Mouse (Mus musculus) kidney, postnatal 10 days (tissue): ENCODE data around the gene Gramd1a.

Source experiments
- DNase-seq: peaks from one replicate; pipeline ENCODE4 v3.0.0; 2021; ENCODE audit warnings: mixed read lengths

Gene Gramd1a

DNA sequence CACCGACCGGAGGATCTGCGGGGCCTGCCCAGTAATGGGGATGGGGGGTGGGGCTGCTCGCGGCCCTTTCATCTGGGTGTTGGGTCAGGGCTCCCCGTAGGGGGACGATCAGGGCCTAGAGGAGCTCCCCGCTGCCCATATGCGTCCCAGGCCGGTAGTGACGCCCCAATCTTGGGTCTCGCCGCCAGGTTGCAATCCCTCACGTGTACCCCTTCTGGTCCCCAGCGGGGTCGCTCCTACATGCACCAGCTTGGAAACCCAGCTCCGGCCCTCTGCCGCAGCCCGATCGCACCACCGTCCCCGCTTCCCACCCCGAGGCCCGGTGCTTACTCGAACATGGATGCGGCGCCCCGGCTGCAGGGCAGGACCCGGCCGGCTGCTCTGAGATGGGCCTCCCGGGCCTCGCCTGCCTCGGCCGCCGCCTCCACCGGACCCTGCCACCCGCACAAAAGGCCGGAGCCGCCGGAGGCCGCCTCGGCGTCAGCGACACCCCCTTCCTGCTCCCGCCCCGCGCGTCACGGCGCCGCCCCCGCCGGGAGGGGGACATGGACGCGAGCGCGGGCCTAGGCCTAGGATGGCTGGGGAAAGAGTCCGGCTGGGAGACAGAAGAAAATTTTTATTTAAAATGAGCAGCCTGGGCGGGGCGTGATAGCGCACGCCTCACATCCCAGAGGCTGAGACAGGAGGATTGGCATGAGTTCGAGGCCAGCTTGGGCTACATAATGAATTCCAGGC, 5.0 kb downstream of the Gramd1a start:
- DNase-seq = peak; percentile 95

- DNase-seq = no peak
These were observed 5.7 kb downstream of the Gramd1a start for GRCm38 (mm10) chr7:31149751-31150565.

DNA sequence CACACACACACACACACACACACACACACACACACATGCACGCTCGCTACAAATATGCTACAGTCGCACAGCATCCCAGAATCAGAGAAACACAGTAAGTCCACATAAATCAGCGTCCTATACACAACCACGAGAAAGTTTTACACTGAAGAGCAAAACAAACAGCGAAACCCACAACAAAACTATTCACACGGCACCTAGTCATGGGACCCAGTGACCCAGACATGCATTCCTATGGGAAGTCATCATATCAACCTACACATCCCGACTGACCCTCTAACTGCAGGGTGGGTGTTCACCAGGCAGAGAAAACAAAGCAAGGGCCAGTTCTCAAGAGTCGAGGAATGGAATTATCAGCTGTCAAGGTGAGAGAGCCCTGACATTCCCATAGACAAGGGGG, 6.4 kb downstream of the Gramd1a start:
- DNase-seq = no peak

GRCm38 (mm10) chr7:31148756-31149155, 6.9 kb downstream of the Gramd1a start:
- DNase-seq = peak; percentile 63

- no peak for DNase-seq
These were observed 7.6 kb downstream of the Gramd1a start for GRCm38 (mm10) chr7:31148086-31148485.

DNA sequence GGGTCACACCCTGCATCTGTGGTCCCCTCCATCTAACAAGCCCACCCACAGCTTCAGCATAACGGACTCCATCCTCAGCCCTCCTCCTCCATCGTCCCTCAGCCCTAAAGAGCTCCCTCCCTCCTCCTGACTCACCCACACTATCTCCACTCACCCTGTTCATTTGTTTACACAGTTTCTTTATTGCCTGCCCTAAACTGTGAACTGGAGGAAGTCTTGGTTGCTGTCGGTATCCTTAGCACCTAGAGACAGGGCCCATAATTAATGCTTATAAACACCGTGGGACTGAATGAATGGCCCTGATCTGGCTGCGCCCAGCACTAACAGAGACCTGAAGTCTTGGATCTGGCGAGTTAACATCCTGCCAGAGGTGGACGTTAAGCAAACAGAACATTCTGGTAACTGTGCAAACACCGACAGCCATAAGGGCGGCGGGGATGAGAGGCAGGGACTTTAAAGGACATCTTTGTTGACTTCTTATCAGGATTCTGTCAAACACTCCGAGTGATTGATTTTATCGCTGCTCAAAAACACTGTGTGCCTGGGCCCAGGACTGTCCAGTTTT, 10.0 kb downstream of the Gramd1a start:
- DNase-seq = no peak

GRCm38 (mm10) chr7:31144886-31145285, 10.8 kb downstream of the Gramd1a start:
- no peak for DNase-seq

DNA sequence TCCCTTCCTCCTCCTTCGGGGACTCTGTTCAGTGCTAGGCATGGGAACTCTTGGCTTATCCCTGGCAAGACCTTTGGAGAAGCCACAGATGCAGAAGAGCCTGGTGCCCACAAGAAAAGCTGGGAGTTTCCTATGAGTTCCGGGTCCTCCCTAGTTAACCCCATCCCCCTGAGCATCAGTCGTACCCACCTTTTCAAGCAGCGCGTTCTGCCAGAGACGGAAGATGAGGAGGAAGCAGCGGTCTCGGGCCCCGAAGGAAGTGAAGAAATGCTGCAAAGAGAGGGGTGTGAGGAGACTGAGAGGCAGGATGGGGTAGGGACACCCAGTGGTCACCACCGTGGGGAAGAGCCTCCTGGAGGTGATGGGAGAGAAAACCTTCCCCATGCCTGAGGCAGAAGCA, 14.8 kb downstream of the Gramd1a start:
- no peak for DNase-seq

- DNase-seq = no peak
These were observed 15.4 kb downstream of the Gramd1a start for GRCm38 (mm10) chr7:31140302-31140701.

DNA sequence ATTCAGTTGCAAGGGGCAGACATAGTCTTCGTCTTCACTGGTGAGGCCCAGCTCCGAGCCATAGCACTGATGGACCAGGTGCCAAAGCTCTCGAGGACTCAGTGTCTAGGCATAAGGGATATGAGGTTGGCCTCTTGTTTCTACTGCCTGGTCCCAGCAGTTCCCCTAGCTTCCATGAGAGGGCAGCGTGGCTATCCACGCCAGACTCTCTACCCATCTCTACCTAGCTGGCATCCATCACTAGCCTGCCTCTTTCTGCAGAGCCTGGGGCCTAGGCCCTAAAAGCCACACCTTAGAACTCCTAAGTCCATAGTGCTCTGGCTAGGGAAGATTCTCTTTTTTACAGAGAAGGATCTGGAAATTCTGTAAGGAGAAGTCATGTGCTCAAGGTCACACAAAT, 15.9 kb downstream of the Gramd1a start:
- DNase-seq = peak; percentile 78

- DNase-seq = no peak
These were observed 20.0 kb downstream of the Gramd1a start for GRCm38 (mm10) chr7:31135717-31136116.

- no peak for DNase-seq
These were observed 23.8 kb downstream of the Gramd1a start for GRCm38 (mm10) chr7:31131866-31132265.

DNA sequence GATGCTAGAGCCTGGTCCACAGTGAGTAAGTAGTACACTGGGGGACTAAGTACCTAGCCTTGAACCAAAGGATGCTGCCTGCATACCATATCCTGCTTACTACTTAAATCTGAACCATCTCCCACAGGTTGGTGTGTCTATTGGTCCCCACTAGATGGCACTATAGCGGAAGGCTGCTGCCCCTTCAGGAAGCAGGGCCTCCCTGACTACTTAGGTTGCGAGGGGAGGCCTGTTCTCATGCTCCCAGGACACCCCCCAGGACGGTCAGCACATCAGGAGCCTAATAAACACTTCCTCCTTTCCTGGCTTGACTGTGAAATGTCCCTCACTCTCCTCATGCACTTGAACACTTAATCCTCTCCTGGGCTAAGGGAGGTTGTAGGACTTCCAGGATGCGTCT, 24.9 kb downstream of the Gramd1a start:
- DNase-seq = peak; percentile 72

GRCm38 (mm10) chr7:31130197-31130596, 25.5 kb downstream of the Gramd1a start:
- DNase-seq = no peak

GRCm38 (mm10) chr7:31128157-31128705, 27.5 kb downstream of the Gramd1a start:
- no peak for DNase-seq

- peak; percentile 79 for DNase-seq
These were observed 28.6 kb downstream of the Gramd1a start, which contains the start of gene Scn1b for GRCm38 (mm10) chr7:31126851-31127724. Gene Scn1b (minus strand): TSS chr7:31127003.

DNA sequence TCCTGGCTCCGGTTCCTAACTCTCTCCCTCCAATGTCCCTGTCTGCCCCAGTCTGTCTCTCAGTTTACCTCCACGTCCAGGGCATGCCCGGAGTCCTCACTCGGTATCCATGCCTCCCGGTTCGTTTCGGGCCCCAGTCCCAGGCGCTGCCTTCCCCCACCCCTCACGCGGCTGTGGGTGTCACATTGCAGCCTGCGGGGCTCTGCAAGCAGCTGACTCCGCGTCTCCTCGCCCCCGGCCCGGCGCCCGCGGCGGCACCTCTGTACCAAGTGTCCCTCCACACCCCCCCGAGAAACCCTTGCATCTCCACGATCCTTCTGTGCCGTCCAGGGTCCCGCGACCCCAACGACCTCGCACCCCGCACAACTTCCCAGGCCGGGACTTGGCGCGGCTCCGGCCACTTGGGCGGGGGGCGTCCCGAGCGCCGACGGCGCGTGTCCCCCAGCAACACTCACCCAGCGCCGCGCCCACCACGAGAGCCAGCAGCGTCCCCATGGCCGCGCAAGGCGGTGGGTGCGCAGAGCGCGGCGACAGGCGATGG, 29.4 kb downstream of the Gramd1a start:
- peak; percentile 43 for DNase-seq

DNA sequence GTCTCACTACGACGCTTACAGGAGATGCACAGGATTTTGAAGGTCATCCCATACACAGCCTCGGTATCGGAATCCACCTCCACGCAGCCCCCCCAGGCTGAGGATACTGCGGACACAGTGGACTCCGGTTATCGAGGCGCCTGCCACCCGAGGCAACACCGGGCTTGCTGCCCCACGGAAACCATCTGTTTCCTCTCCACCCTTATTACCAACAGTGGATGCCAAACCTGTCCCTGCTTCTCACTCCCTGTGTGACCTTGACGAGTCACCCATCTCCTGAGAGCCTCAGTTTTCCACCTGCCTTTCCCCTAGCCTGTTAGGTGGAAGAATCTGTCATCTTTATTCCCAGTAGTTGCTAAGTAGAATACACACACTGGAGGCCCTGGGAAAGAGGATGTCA, 30.6 kb downstream of the Gramd1a start:
- no peak for DNase-seq

GRCm38 (mm10) chr7:31124381-31124780, 31.3 kb downstream of the Gramd1a start:
- DNase-seq = no peak

DNA sequence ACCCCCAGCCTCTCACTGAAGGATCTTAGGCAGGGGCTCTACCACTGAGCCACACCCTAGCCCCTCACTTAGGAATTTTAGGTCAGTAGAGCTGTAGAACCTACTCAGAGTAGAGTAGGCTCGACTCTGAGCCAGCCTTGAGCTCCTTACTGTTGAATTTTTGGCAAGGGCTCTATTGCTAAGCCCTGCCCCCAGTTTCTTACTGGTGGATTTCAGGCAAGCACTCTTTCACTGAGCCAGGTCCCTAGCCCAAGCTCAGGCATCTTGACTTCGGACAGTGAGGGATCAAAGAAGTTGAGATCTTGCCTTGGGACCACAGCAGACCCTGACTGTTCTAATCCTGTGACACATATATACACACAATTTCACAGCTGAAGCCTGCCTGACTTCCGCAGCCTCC, 32.0 kb downstream of the Gramd1a start:
- no peak for DNase-seq

DNA sequence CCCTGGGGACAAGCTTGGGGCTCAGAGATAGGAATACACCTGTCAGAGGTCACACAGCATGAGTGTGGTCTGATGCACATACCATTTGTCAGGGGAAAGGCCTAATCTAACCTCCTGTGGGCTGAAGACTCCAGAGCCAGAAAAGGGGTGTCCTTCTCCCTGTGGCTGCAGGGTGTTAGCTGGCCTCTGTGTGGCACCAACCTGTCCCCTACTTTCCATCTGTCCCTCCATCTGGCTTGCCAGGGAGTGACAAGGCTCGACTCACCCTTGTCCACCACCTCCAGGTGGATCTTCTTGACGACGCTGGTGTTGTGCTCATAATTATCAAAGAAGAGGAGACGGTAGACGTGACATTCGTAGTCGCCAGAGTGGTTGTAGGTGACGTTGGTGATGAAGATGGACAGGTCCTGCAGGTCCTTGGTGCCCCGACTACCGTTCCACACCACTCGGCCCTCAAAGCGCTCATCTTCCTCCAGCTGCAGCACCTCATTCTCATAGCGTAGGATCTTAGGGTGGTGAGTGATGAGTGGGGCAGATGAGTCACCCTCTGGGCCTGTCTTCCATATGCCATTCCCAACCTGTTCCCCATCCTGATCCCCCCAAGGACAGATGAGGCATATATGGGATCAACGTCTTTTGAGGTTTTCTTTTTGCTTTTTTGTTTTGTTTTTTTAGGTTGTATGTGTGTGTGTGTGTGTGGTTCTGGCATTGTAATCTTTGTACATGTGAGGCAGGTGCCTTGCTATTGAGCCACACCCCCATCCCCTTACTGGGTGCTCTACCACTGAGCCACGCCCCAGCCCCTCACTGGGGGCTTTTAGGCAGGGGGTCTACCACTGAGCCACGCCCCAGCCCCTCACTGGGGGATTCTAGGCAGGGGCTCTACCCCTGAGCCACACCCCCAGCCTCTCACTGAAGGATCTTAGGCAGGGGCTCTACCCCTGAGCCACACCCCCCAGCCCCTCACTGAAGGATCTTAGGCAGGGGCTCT, 32.8 kb downstream of the Gramd1a start:
- DNase-seq = no peak
